Mouse (Mus musculus): ENCODE data around the gene Abhd17b. TPM values are rescaled to one million over a fixed set of nuclear protein-coding genes. Genes with fewer than 3 reads are reported as not detected.

The Abhd17b gene
- polyA plus RNA-seq (2012; rRNA removed) = 47.4 and 55.4 TPM in 2 replicates

DNA sequence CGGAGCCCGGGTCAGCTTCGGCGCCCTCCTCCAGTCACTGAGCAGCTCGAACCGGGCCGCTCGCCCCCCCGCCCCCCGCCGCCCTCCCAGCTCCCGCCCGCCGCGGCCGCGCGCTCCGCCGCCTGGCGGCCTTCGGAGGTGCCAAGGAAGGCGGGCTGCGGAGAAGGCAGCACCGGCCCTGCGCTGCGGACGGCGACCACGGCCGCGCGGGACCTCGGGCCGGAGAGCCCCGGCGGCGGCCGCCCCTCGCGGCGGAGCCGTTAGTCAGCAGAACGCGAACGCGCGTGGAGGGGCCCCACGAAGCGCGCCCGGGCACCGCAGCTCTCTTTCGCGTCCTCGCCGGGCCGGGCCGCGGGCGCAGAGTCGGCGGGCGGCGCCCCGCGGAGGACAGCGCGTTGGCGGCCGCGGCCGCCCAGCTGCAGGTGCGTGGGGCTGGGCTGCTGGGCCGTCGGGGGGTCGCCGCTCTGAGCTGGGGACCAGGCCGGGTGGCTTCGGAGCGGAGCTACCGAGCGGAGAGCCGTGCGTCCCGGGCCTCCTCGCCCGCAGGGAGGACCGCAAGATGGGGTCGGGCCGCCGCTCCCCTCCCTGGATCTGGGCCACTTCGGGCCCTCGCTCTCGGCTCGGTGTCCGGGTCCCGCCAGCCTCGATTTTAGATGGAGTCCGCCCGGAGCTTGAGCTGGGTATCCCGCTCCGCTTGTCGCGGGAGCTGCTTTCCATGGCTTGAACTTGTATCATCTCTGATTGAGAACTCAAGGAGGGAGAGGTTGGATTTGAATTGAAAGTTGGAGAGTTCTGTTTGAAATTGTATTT is at the start of gene Abhd17b:
Gene Abhd17b, plus strand, starts transcription at position 14 of the 810 bp plus-strand sequence.
- Histone ChIP-seq H3K27me3 (ENCODE audit: control insufficient read depth, insufficient read depth, low read length) (no peaks in the 10 kb centered on the region), H3K27ac (ENCODE audit: control insufficient read depth, insufficient read depth, low read depth, low read length) (peak within 1 kb of the TSS; percentile 98), H3K4me3 (ENCODE audit: control insufficient read depth, low read depth, low read length) (peak within 1 kb of the TSS; percentile 98), H3K36me3 (ENCODE audit: control insufficient read depth, insufficient read depth, low read length) (peaks cover 1% of the 10 kb centered on the region; the same call in 1 of the 2 replicates), H3K4me1 (ENCODE audit: control insufficient read depth, insufficient read depth, low read length) (peaks cover 9% of the 10 kb centered on the region)
- no peak for TF ChIP-seq CTCF (IDR thresholded peaks at IDR 0.05; ENCODE audit: control insufficient read depth, insufficient read depth, insufficient replicate concordance, low read depth, low read length)
- TF ChIP-seq POLR2A (IDR thresholded peaks at IDR 0.05; ENCODE audit: control insufficient read depth, low read depth, low read length) = peak; percentile 7; the same call in 1 of the 2 replicates

DNA sequence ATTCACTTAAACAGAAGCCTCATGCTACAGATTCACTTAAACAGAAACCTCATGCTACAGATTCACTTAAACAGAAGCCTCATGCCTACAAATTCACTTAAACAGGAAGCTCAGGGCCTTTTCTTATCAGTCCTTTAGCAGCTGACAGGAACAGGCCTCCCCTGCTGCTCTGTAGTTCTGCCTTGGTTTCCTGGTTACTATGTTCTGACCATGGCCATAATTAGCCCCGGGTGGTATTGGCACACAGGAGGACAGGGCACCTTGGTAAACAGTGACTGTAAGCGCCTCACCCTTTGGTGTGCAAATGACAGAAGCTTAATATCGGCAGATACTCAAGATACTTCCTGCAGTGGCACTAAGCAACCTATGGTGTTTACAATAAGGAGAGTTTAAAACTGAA is 49.1 kb upstream of the Abhd17b start:
- Histone ChIP-seq H3K27ac (ENCODE audit: control insufficient read depth, insufficient read depth, low read depth, low read length) (no peak overlapping the region), H3K27me3 (ENCODE audit: control insufficient read depth, insufficient read depth, low read length) (no peaks in the 10 kb centered on the region), H3K36me3 (ENCODE audit: control insufficient read depth, insufficient read depth, low read length) (no peaks in the 10 kb centered on the region), H3K4me1 (ENCODE audit: control insufficient read depth, insufficient read depth, low read length) (peaks cover 7% of the 10 kb centered on the region), H3K4me3 (ENCODE audit: control insufficient read depth, low read depth, low read length) (no peak overlapping the region)
- no peak for TF ChIP-seq CTCF (IDR thresholded peaks at IDR 0.05; ENCODE audit: control insufficient read depth, insufficient read depth, insufficient replicate concordance, low read depth, low read length)
- no peak for TF ChIP-seq POLR2A (IDR thresholded peaks at IDR 0.05; ENCODE audit: control insufficient read depth, low read depth, low read length)

DNA sequence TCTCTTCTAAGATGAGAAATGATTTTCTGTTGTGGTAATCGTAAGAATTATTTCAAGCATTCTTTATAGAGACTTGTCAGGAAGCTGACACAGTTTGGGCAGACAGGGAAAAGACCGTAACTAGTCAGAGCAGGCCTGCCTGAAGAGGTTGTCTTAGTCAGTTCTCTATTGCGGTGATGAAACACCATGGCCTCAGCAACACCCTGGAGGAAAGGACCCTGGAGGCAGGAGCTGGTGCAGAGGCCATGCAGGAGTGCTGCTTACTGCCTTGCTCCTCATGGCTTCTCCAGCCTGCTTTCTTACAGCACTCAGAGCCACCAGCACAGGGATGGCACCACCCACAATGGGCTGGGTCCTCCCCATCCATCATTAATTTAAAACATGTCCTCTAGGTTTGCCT is 47.7 kb upstream of the Abhd17b start:
- Histone ChIP-seq H3K36me3 (ENCODE audit: control insufficient read depth, insufficient read depth, low read length) (no peaks in the 10 kb centered on the region), H3K4me3 (ENCODE audit: control insufficient read depth, low read depth, low read length) (no peak overlapping the region), H3K27ac (ENCODE audit: control insufficient read depth, insufficient read depth, low read depth, low read length) (no peak overlapping the region), H3K4me1 (ENCODE audit: control insufficient read depth, insufficient read depth, low read length) (peaks cover 3% of the 10 kb centered on the region), H3K27me3 (ENCODE audit: control insufficient read depth, insufficient read depth, low read length) (no peaks in the 10 kb centered on the region)
- TF ChIP-seq POLR2A (IDR thresholded peaks at IDR 0.05; ENCODE audit: control insufficient read depth, low read depth, low read length) (no peak), CTCF (IDR thresholded peaks at IDR 0.05; ENCODE audit: control insufficient read depth, insufficient read depth, insufficient replicate concordance, low read depth, low read length) (no peak)

DNA sequence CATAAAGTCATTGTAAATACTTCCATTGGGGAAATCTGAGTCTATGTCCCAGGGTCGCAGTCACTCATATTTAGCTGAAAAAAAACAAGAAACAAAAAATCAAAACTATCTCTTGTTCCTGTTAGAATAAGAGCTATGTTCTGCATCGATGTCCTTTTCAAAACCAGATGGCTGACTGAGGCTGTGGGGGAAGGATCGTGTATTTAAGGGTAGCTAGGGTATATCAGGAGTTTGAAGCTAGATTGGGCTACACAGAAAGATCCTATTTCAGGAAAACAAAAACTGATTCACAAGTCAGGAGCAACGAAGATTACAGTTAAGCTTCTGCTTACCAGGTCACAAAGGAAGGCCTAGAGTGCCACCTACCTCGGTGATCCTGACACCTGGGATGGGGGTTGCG is 42.7 kb upstream of the Abhd17b start:
- TF ChIP-seq POLR2A (IDR thresholded peaks at IDR 0.05; ENCODE audit: control insufficient read depth, low read depth, low read length) = no peak
- no peak for TF ChIP-seq CTCF (IDR thresholded peaks at IDR 0.05; ENCODE audit: control insufficient read depth, insufficient read depth, insufficient replicate concordance, low read depth, low read length)
- Histone ChIP-seq H3K4me3 (ENCODE audit: control insufficient read depth, low read depth, low read length) (no peak overlapping the region), H3K27me3 (ENCODE audit: control insufficient read depth, insufficient read depth, low read length) (no peaks in the 10 kb centered on the region), H3K27ac (ENCODE audit: control insufficient read depth, insufficient read depth, low read depth, low read length) (no peak overlapping the region), H3K36me3 (ENCODE audit: control insufficient read depth, insufficient read depth, low read length) (no peaks in the 10 kb centered on the region), H3K4me1 (ENCODE audit: control insufficient read depth, insufficient read depth, low read length) (peaks cover 3% of the 10 kb centered on the region; the same call in 1 of the 2 replicates)

DNA sequence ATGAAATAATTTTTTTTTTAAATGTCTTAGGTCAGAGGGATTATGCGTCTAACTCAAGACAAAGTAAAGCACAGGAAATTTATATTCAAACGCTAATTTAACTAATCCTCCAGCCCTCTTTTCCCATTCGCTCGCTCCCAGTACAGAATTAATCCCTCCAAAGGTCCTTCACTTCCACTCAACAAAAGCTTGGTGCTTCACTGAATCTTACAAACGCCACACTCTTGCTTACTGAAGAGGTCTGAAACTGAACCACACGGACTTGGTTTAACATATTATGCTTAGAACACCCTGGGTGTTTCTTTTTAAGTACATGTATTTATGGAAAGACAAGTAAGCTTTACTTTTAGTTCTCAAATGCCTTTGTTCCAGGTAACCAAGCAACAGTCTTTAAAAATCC is 41.7 kb upstream of the Abhd17b start:
- H3K4me3 ChIP-seq (ENCODE audit: control insufficient read depth, low read depth, low read length) = no peak overlapping the region
- no peak for TF ChIP-seq POLR2A (IDR thresholded peaks at IDR 0.05; ENCODE audit: control insufficient read depth, low read depth, low read length)
- TF ChIP-seq CTCF (IDR thresholded peaks at IDR 0.05; ENCODE audit: control insufficient read depth, insufficient read depth, insufficient replicate concordance, low read depth, low read length) = no peak
- H3K27me3 ChIP-seq (ENCODE audit: control insufficient read depth, insufficient read depth, low read length) = no peaks in the 10 kb centered on the region
- no peak overlapping the region for H3K27ac ChIP-seq (ENCODE audit: control insufficient read depth, insufficient read depth, low read depth, low read length)
- H3K36me3 ChIP-seq (ENCODE audit: control insufficient read depth, insufficient read depth, low read length) = no peaks in the 10 kb centered on the region
- H3K4me1 ChIP-seq (ENCODE audit: control insufficient read depth, insufficient read depth, low read length) = peaks cover 3% of the 10 kb centered on the region; the same call in 1 of the 2 replicates

DNA sequence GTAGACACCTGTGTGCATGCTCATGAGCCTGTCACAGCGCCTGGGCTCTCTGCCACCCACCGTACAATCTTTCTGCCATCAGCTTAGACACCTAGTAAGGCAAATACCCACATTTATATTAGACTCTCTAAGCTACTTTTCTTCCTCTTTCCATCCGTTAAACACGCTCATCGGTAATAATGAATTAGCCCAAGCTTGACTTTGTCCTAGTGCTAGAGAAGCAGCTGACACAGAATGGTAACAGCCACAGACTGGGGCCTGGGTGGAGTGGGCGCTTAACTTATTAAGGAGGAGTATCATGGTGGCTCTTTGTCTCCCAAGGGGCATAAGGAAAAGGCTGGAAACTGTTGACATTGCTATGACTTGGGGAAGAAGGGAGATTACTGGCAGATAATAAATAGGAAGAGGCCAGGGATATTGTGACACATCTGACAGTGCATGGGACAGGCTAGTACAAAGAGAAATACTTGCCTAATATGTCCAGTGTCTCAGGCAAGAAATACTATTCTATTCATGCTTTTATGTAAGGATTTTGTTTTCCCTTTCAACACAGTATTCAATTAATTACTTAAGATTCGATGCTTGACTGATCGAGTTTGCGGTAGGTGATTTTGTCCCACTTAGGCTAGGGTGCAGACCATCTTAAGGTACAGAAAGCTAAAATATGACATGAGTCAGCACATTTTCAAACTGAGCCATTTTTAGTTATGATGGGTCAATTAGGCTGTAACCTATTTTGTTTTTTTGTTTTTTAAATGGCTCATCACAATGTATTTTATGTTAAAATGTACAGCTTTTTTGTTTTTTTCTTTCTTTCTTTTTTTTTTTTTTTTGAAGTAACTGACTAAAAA is 41.0 kb upstream of the Abhd17b start:
- H3K27me3 ChIP-seq (ENCODE audit: control insufficient read depth, insufficient read depth, low read length) = no peaks in the 10 kb centered on the region
- H3K36me3 ChIP-seq (ENCODE audit: control insufficient read depth, insufficient read depth, low read length) = no peaks in the 10 kb centered on the region
- H3K27ac ChIP-seq (ENCODE audit: control insufficient read depth, insufficient read depth, low read depth, low read length) = no peak overlapping the region
- H3K4me3 ChIP-seq (ENCODE audit: control insufficient read depth, low read depth, low read length) = no peak overlapping the region
- peaks cover 3% of the 10 kb centered on the region; the same call in 1 of the 2 replicates for H3K4me1 ChIP-seq (ENCODE audit: control insufficient read depth, insufficient read depth, low read length)
- no peak for TF ChIP-seq POLR2A (IDR thresholded peaks at IDR 0.05; ENCODE audit: control insufficient read depth, low read depth, low read length)
- no peak for TF ChIP-seq CTCF (IDR thresholded peaks at IDR 0.05; ENCODE audit: control insufficient read depth, insufficient read depth, insufficient replicate concordance, low read depth, low read length)

DNA sequence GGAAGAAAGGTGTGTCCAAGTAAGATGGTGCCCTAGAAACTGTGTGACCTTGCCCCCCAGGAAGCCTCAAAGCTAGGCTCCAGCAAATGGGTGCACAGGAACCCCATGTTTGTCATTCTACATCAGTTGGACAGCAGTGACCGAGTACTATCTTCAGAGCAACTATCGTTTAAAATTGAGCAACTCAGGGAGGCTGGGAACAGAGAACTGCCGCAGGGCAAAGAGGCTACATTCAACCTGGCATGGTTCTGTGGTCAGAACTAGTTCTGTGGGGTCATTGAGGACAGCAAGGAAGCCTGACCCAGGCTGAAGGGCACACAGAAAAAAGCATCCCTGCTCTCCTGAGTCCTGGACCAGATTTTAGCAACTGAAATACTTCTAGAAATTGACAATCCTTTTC is 37.2 kb upstream of the Abhd17b start:
- no peaks in the 10 kb centered on the region for H3K36me3 ChIP-seq (ENCODE audit: control insufficient read depth, insufficient read depth, low read length)
- TF ChIP-seq CTCF (IDR thresholded peaks at IDR 0.05; ENCODE audit: control insufficient read depth, insufficient read depth, insufficient replicate concordance, low read depth, low read length) (no peak), POLR2A (IDR thresholded peaks at IDR 0.05; ENCODE audit: control insufficient read depth, low read depth, low read length) (no peak)
- no peak overlapping the region for H3K4me3 ChIP-seq (ENCODE audit: control insufficient read depth, low read depth, low read length)
- no peaks in the 10 kb centered on the region for H3K4me1 ChIP-seq (ENCODE audit: control insufficient read depth, insufficient read depth, low read length)
- no peaks in the 10 kb centered on the region for H3K27me3 ChIP-seq (ENCODE audit: control insufficient read depth, insufficient read depth, low read length)
- no peak overlapping the region for H3K27ac ChIP-seq (ENCODE audit: control insufficient read depth, insufficient read depth, low read depth, low read length)
